Mouse (Mus musculus) stomach, postnatal 0 days (tissue): ENCODE data around the gene Phtf2. TPM values are rescaled to one million over a fixed set of nuclear protein-coding genes. Genes with fewer than 3 reads are reported as not detected.

Experiments
- ATAC-seq: fragments of 200-750 bp; cut with Nextera tagmentation; 2 replicates; pipeline ENCODE4 v1.8.0; 2017; ENCODE audit not compliant: low FRiP score, low TSS enrichment
- DNase-seq: peaks from one replicate; pipeline ENCODE4 v3.0.0-alpha.2; 2016; ENCODE audit warnings: low spot score
- H3K27ac ChIP-seq: fragments of 300-500 bp; sonication (generic); replicated peaks from 2 replicates; pipeline ENCODE4 v1.5.1; 2014; ENCODE audit warnings: mild to moderate bottlenecking, control low read depth
- H3K27me3 ChIP-seq: fragments of 300-500 bp; sonication (generic); 2 replicates; pipeline ENCODE4 v1.6.1; 2014; ENCODE audit warnings: low read length; ENCODE audit not compliant: control insufficient read depth, insufficient read depth
- H3K36me3 ChIP-seq: fragments of 300-500 bp; sonication (generic); 2 replicates; pipeline ENCODE4 v1.6.1; 2014; ENCODE audit warnings: low read length, mixed read lengths; ENCODE audit not compliant: control insufficient read depth, insufficient read depth
- H3K4me1 ChIP-seq: fragments of 300-500 bp; sonication (generic); replicated peaks from 2 replicates; pipeline ENCODE4 v1.6.1; 2014; ENCODE audit warnings: antibody characterized with exemption; ENCODE audit not compliant: control insufficient read depth, insufficient read depth
- H3K4me2 ChIP-seq: fragments of 300-500 bp; sonication (generic); replicated peaks from 2 replicates; pipeline ENCODE4 v1.6.1; 2014; ENCODE audit warnings: low read depth, mild to moderate bottlenecking, control low read depth, moderate library complexity
- H3K4me3 ChIP-seq: fragments of 300-500 bp; sonication (generic); 2 replicates; pipeline ENCODE4 v1.5.1; 2014; ENCODE audit warnings: low read depth, low read length, control low read depth
- H3K9ac ChIP-seq: fragments of 300-500 bp; sonication (generic); 2 replicates; pipeline ENCODE4 v1.6.1; 2014; ENCODE audit warnings: mild to moderate bottlenecking, low read length, control low read depth, mixed read lengths
- H3K9me3 ChIP-seq: fragments of 300-500 bp; sonication (generic); 2 replicates; pipeline ENCODE4 v1.6.1; 2016; ENCODE audit warnings: low read length; ENCODE audit not compliant: control insufficient read depth
- CTCF ChIP-seq: IDR thresholded peaks from 2 replicates; pipeline ENCODE4 v1.5.1; 2016; ENCODE audit warnings: antibody characterized with exemption, low read depth, mild to moderate bottlenecking, moderate library complexity
- EP300 ChIP-seq: optimal IDR thresholded peaks from 2 replicates; pipeline ENCODE3; 2016; ENCODE audit warnings: antibody characterized with exemption
- WGBS: fragments of 180-500 bp; shearing (Covaris S2); extraction: QIAGEN DNeasy Blood & Tissue Kit; methylation state at CpG from one replicate; pipeline ENCODE4 v1.1.7; 2014; 5-methylcytosine and 5-hydroxymethylcytosine counted together
- polyA plus RNA-seq: library from polyadenylated mRNA; unstranded; fragments of >200 nt; fragmentation: Nextera tagmentation; extraction: Ambion mirVana; gene quantifications from 2 replicates; pipeline ENCODE4 v1.2.1, GENCODE M21; 2015

The Phtf2 gene
- polyA plus RNA-seq, 1 experiment from 2014 or later, result 5.1 TPM

- no peak overlapping the region for H3K9ac ChIP-seq
- no peak overlapping the region for H3K27ac ChIP-seq
- ATAC-seq (no peak), DNase-seq (no peak)
- 0 out of 2 replicates have a peak, but pooled peaks cover 2% of the 10 kb centered on the region for H3K4me1 ChIP-seq
- 28% methylated on average over 2 of the region's 2 CpGs for WGBS
- no peaks in the 10 kb centered on the region for H3K27me3 ChIP-seq
- H3K9me3 ChIP-seq, result no peaks in the 10 kb centered on the region
- no peak overlapping the region for H3K4me3 ChIP-seq
- TF ChIP-seq EP300, result no peak
- TF ChIP-seq CTCF, result no peak
- no peak overlapping the region for H3K4me2 ChIP-seq
- H3K36me3 ChIP-seq, result no peaks in the 10 kb centered on the region
Measured at GRCm38 (mm10) chr5:20753096-20753495, 128.8 kb downstream of the Phtf2 start.

- H3K27me3 ChIP-seq, result no peaks in the 10 kb centered on the region
- 0 out of 2 replicates have a peak, but pooled peaks cover 2% of the 10 kb centered on the region for H3K4me1 ChIP-seq
- H3K4me2 ChIP-seq, result no peak overlapping the region
- H3K9ac ChIP-seq, result no peak overlapping the region
- H3K36me3 ChIP-seq, result no peaks in the 10 kb centered on the region
- DNase-seq (peak; percentile 20), ATAC-seq (0 out of 2 replicates have a peak, but pooled peaks have one; percentile 61)
- H3K4me3 ChIP-seq, result no peak overlapping the region
- TF ChIP-seq EP300, result no peak
- no peak for TF ChIP-seq CTCF
- no peaks in the 10 kb centered on the region for H3K9me3 ChIP-seq
- WGBS, result 19% methylated on average over 7 of the region's 7 CpGs
- peak overlapping the region; percentile 61; the same call in 1 of the 2 replicates for H3K27ac ChIP-seq
Measured at GRCm38 (mm10) chr5:20751696-20752095, 130.2 kb downstream of the Phtf2 start.

GRCm38 (mm10) chr5:20751000-20751399 is 130.9 kb downstream of the Phtf2 start:
- TF ChIP-seq CTCF (no peak), EP300 (no peak)
- H3K4me1 ChIP-seq, result 0 out of 2 replicates have a peak, but pooled peaks cover 2% of the 10 kb centered on the region
- H3K36me3 ChIP-seq, result no peaks in the 10 kb centered on the region
- H3K27ac ChIP-seq, result no peak overlapping the region; the same call in 1 of the 2 replicates
- WGBS, result 76% methylated on average over 7 of the region's 7 CpGs
- no peak overlapping the region for H3K4me3 ChIP-seq
- no peaks in the 10 kb centered on the region for H3K9me3 ChIP-seq
- no peak overlapping the region for H3K4me2 ChIP-seq
- no peak for ATAC-seq
- H3K9ac ChIP-seq, result no peak overlapping the region
- H3K27me3 ChIP-seq, result no peaks in the 10 kb centered on the region
- DNase-seq, result no peak

- 0 out of 2 replicates have a peak, but pooled peaks cover 2% of the 10 kb centered on the region for H3K4me1 ChIP-seq
- no peak overlapping the region for H3K4me3 ChIP-seq
- H3K9me3 ChIP-seq, result no peaks in the 10 kb centered on the region
- no peaks in the 10 kb centered on the region for H3K36me3 ChIP-seq
- H3K9ac ChIP-seq, result no peak overlapping the region
- H3K27ac ChIP-seq, result no peak overlapping the region
- DNase-seq, result no peak
- H3K4me2 ChIP-seq, result no peak overlapping the region
- TF ChIP-seq EP300 (no peak), CTCF (no peak)
- no peaks in the 10 kb centered on the region for H3K27me3 ChIP-seq
- no peak for ATAC-seq
- 84% methylated on average over 3 of the region's 3 CpGs for WGBS
Measured at GRCm38 (mm10) chr5:20749535-20749934, 132.4 kb downstream of the Phtf2 start.

- 82% methylated on average over 8 of the region's 8 CpGs for WGBS
- H3K9me3 ChIP-seq, result no peaks in the 10 kb centered on the region
- no peak overlapping the region for H3K4me3 ChIP-seq
- ATAC-seq (no peak), DNase-seq (no peak)
- no peak overlapping the region for H3K4me2 ChIP-seq
- H3K9ac ChIP-seq, result no peak overlapping the region
- no peak for TF ChIP-seq CTCF
- no peak for TF ChIP-seq EP300
- H3K4me1 ChIP-seq, result 0 out of 2 replicates have a peak, but pooled peaks cover 2% of the 10 kb centered on the region
- no peaks in the 10 kb centered on the region for H3K27me3 ChIP-seq
- H3K36me3 ChIP-seq, result no peaks in the 10 kb centered on the region
- no peak overlapping the region for H3K27ac ChIP-seq
Measured at GRCm38 (mm10) chr5:20748856-20749255, 133.1 kb downstream of the Phtf2 start.

GRCm38 (mm10) chr5:20748142-20748541 is 133.8 kb downstream of the Phtf2 start:
- 0 out of 2 replicates have a peak, but pooled peaks cover 2% of the 10 kb centered on the region for H3K4me1 ChIP-seq
- no peaks in the 10 kb centered on the region for H3K27me3 ChIP-seq
- H3K4me2 ChIP-seq, result no peak overlapping the region
- H3K4me3 ChIP-seq, result no peak overlapping the region
- ATAC-seq (no peak), DNase-seq (no peak)
- H3K27ac ChIP-seq, result no peak overlapping the region
- TF ChIP-seq EP300 (no peak), CTCF (no peak)
- WGBS, result 76% methylated on average over 4 of the region's 4 CpGs
- H3K9ac ChIP-seq, result no peak overlapping the region
- no peaks in the 10 kb centered on the region for H3K36me3 ChIP-seq
- no peaks in the 10 kb centered on the region for H3K9me3 ChIP-seq
